Mouse (Mus musculus) frontal cortex, adult (tissue): ENCODE data around the gene Yipf3.

Source experiments
- ATAC-seq: cut with Nextera tagmentation; 2 replicates; pipeline ENCODE4 v1.9.2; 2017; ENCODE audit warnings: mild to moderate bottlenecking, moderate library complexity, mixed read lengths; ENCODE audit not compliant: low TSS enrichment

The Yipf3 gene

DNA sequence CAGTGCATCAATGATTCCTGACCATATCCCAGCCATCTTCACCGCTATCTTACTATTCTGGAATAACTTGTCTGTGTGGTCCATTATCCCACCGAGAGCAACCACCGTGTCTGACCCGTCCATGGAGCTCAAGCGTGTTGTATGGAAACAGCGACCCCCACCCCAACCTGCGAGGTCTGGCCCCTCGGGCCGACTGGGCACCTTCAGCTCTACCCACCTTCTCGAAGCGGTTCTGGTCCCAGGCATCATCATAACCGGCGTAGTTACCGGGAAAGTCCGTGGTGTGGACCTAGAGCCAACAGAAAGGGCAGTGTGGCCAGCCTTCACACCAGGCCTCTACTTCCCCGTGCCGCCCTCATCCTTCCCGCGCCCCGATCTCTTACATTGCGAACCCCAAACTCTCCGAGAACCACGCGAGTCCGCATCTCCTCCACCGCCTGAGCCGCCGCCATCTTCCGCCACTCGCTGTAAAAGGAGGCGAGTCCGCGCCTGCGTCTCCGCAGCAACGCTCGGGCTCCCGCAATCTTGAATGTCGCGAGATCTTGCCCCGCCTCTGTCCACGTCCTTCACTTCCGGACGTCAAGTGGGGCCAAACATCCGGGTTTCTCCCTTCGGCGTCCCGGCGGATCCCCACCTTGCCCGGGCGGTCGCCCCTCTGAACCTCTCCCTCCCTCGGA is at the start of gene Yipf3, which contains the start of gene Polr1c:
TSS of gene Yipf3 (plus strand) at position 569 of the 677 bp plus-strand sequence.
TSS of gene Polr1c (minus strand) at position 543 of the 677 bp plus-strand sequence.
- ATAC-seq: peak; percentile 88

DNA sequence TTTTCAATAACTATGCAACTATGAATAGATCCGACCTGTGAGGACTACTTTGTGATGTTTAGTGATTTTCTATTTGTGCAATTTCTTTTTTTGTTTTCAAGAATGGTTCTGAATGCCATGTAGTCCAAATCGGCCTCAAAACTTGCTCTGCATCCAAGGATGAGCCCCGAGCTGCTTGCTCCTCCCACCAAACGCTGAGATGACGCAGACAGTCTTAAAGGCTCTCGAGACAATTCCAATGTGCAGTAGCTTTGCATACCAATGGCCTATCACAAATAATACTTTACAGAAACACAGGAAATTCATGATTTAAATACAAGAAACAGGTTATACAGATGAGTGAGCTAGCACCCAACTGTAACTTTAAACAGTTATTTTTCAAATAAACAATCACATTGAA is 46.7 kb upstream of the Yipf3 start:
- no peak for ATAC-seq

DNA sequence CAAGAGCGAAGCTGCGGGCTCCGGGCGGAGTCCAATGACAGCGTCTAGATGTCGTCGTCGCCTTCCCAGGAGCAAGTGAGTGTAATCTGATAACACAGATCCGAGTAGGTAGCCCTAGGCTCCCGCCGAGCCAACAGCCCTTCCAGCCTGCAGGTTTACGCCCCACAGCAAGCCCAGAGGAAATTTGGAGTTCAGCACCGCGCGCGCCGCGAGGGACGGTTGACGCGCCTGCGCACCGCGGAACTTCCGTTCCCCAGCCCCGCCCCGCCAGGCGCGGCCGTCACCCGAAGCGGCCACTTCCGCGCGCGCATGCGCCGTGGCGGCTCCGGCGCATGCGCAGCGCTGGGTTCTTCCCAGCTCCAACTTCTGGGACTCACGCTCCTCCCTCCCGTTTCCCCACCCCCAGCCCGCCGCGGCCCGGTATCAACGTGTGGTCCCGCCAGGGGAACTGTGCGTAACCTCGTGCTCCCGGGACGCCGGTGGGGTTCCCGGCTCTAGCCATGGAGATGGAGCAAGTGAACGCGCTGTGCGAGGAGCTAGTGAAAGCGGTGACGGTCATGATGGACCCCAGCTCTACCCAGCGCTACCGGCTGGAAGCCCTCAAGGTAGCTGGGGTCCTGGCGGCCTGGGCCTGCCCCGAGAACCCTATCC is 45.3 kb upstream of the Yipf3 start, which contains the start of the genes Polh and Xpo5:
TSS of gene Polh (minus strand) at position 225 of the 651 bp plus-strand sequence.
TSS of gene Xpo5 (plus strand) at position 362 of the 651 bp plus-strand sequence.
- peak; percentile 95 for ATAC-seq

DNA sequence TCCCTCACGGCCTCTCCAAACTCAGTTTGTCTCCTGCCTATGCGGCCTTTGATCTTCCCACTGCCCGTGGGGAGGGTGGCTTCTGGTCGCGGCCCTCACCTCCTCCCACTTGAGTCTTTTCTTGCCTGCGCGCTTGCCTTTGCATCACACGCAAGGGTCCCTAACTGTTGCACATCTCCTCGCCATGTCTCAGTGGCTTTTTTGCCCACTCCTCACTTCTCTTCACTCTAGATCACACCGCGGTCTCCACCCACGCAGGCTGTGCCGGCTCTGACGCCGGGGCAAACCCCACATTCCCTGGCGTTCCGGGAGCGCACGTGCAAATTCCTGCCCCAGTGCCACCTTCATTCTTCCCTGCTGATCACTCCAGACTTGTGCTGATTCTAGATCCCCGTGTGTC is 44.8 kb upstream of the Yipf3 start:
- peak; percentile 38; the same call in 1 of the 2 replicates for ATAC-seq

DNA sequence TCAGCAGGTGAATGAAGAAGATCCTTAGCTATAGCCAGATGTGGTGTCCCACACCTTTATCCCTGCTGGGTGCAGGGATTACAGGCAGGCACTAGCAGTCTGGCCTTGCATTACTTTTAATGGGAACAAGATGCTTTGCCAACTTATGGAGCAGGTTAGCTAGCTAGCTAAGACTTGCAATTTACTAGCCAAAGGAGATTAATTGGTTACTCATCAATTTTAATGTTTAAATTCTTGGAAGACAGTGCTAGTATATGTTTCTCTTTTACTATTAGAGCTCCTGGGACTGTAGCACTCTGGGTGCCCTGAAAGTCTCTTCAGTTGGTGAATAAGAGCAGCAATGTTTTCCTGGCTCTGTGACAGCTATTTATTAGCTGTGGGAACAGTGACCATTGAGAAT is 41.2 kb upstream of the Yipf3 start:
- ATAC-seq: no peak

DNA sequence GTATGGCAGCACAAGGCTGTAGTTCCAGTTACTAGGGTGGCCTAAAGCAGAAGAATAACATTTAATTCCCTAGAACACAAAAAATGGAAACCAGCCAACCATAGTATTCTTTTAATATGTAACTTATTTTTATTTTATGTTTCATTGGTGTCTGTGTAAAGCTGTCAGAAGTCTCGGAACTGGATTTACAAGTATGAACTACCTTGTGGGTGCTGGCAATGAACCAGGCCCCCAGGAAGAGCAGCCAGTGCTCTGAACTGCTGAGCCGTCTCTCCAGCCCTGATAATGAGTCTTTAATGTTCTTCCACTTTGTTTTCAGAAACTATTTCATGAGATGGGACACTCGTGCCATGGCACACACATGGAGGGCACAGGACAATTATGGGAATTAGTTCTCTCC is 37.3 kb upstream of the Yipf3 start:
- ATAC-seq: no peak

DNA sequence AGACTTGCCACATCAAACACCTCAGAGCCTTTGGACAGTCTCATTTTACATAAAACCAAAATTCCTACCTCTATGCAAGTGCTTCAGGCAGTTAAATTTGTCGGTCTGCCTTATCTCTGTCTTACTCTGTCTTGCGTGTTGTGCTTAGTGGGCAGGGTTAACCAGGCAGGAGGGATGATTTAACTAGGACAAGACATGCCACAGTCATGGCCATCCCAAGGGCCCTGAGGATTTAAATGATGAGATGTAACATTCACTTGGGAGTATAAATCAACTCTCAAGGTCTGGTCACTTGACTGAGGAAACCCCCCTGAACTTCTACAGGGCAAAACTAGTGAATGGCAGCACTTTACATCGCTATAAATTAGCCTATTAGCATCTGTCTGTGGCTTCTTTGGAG is 26.3 kb upstream of the Yipf3 start:
- no peak for ATAC-seq

DNA sequence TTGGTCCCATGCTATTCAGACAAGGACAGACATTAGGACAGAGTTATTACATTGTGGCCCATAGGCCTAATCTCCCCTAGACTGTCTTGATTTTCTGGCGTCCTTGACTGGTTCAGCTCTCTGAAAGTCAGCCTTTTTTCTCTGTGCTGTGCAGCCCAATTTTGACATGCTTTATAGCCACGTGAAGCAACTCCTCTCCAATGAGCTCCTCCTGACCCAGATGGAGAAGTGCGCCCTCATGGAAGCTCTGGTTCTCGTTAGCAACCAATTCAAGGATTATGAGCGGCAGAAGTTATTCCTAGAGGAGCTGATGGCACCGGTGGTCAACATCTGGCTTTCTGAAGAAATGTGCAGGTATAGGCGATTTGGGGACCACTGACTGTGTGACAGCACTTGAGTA is 20.3 kb upstream of the Yipf3 start:
- no peak for ATAC-seq

DNA sequence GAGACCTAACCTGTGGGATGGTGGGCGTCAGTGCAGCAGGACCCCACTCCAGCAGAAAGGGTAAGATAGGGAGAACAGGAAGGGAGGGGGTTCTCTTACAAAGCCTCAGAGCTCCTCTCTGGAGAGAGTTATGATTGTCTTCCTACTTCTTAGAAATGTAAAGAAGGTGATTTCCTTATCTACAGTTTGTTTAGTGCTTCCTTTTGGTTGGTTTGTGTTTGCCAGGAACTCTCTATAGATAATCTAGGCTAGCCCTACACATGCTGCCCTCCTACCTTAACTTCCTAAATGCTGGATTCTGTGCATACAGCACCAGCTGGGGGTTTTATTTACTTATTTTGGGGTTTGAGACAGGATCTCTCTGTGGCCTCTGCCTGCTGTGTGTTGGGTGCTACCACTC is 11.8 kb upstream of the Yipf3 start:
- ATAC-seq: no peak

DNA sequence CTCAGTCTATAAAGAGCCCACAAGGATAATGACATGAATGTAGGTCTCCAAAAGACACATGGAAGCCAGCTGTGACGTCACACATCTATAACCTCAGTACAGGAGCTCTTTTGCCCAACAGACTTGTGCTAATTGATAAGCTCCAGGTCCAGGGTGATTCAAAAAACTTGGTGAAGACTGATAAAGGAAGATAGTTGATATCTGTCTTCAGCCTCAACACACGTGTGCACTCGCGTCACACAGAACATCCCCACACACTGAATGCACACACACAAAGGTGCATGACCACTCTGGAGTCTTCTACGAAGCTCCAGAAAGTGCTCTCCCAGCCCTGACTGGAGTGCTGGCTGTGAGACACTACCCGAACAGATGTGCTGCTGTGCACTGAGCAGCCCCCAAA is 10.8 kb upstream of the Yipf3 start:
- ATAC-seq: no peak

DNA sequence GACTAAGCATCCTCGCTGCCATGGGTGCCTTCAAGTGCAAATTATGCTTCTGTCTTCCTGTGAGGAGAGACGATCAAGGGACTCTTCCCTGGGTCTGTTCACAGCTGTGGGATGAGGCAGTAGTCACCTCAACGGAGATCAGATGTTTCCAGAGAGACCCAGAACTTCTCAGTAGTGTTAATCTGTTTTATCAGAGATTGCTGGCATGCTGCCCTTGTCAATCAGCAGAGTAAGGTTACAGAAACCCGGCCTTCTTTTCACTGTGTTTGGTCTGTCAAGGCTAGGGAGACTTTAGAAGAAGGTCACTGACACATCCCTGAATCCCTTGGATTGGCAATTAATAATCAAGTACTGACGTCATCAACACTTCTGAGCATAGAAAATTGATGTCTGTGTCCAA is 10.4 kb upstream of the Yipf3 start:
- ATAC-seq: no peak

DNA sequence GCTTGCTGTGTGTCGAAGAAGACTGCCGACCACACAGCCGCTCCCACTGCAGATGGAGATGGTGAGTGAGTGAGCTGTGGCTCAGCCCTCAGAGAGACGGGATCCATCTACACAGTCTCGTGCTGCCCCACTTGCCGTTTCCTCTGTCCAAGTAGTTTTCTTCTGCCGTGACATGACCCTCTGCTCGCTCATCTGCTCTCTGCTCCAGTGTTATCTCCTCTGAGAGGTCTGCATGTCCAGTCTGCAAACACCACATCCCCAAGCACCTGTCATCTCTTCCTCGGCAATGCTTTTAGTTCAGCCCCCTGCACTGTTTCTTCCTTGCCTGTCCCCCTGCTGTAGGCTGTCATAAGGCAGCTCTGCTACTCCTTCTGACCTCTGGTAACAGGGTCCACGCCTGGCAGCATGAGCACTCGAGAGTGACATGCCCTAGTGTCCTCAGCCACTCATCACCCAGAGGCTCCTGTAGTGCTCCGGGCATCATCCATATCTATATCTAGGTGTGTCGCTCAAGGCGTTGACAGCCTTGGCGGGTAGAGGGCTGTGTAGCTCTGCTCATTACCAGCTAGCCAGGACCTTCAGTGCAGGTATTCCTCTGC is 8.3 kb upstream of the Yipf3 start:
- no peak for ATAC-seq

DNA sequence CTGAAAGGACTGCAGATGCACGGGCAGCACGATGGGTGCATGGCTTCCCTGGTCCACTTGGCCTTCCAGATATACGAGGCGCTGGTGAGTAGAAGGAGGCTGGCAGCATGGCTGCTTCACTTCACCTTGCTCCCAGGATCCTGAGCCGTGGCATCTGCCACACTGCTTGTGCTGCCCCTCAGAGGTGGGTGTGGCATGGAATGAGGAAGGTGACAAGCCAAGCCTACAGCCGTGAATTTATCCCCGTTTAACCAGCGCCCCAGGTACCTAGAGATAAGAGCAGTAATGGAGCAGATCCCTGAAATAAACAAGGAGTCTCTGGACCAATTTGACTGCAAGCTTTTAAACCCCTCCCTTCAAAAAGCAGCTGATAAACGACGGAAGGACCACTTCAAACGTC is 6.4 kb upstream of the Yipf3 start:
- no peak for ATAC-seq

DNA sequence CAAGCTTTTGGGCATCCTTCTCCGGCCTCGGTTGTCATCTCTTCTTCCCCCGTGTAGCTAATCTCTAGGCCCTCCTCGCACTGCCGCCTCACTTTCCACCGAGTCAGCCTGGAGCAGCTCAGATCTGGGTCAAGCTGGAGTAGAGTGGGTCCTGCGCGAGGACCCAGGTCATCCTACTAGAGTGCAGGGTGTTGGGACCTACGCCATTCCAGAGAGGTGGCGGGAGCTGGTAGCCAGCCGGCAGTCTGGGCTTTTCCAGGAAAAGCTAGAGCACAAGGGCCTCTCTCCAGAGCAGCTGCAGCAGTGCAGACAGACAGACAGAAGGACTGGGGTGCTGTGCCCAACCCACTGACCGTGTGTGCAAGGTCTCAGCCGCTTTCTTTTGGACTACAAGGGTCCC is 5.6 kb upstream of the Yipf3 start:
- ATAC-seq: no peak

DNA sequence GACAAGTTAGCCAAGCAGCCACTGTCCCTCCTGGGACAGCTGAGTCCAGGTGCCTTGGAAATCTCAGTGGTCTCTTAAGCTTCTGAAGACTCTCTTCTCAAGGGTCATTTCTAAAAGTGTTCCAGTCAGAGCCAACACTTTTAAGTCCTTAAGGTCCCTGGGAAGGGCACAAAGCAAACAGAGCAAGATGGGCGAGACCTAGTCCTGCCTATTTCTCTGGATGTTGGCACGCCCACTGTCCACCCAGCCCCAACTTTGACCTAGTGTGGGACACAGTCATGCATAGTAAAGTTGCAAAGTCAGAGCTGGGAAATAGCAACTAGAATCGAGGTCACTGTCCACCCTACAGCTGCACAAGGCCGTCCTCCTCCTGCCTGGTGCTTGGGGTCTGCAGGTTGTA is 4.9 kb upstream of the Yipf3 start:
- ATAC-seq: no peak

DNA sequence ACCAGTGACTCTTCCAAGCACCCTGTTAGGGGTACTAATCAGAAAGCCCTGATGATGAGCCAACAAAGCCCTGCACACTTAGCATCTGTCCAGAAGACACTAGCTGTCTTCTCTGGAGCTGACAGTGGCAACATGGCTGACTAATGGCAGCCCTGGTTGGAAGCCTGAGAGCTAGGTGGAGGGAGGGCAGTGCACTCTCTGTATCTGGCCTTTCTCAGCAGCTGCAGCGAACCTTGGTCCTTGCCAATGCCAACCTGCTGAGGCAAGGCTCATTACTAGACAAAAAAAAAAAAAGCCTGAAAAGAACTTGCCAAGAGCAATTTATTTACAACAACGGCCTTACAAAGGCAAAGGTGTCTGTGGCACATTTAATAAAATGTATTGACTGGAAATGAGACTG is 4.3 kb upstream of the Yipf3 start:
- ATAC-seq: no peak

DNA sequence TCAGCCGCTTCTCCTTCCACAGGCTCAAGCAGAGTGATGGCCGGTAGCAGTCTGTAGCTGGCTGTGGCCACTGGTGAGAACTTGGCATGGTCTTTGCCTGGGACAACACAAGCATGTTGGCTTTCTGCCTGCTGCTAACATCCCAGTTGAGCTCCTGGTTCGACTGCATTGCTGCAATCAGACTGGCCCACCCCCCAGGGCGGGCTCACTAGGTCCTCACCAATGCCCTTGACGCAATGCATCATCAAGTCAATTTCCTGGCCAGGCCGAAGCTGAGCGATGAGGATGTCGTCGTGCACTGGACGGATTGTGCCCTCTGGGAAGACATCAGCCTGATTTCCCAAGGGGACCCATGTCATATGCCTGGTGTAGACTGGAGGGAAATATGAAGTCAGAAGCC is 3.3 kb upstream of the Yipf3 start:
- no peak for ATAC-seq

DNA sequence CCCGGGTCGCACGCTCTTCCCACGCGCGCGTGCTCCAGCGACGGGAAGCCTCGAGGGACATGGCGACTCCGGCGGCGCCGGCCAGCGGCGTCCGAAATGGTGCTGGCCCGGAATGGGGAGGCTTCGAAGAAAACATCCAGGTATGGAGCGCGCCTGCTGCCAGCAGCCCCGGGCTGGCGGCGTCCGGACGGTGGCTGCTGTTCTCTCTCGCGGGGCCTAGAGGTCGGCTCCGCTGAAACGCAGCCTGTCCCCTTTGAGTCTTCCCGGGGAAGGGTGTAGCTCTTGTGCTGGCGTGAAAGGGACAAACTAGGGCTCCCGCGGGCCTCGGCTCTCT is 276 bp downstream of the Yipf3 start:
- ATAC-seq: peak; percentile 28; the same call in 1 of the 2 replicates

DNA sequence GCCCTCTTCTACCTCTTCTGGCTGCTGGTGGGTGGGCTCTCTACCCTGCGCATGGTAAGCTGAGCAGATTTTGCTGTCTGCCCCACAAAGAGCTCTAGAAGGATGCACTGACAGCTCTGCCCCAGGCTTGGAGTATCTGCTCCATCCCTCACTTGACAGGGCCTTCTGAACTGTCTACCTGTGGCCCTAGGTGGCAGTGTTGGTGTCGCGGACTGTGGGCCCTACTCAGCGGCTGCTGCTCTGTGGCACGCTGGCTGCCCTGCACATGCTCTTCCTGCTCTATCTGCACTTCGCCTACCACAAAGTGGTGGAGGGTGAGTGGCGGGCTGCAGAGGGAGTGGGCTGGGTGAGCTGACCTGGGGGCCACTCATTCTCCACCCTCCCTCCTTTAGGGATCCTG is 3.3 kb downstream of the Yipf3 start:
- ATAC-seq: no peak

DNA sequence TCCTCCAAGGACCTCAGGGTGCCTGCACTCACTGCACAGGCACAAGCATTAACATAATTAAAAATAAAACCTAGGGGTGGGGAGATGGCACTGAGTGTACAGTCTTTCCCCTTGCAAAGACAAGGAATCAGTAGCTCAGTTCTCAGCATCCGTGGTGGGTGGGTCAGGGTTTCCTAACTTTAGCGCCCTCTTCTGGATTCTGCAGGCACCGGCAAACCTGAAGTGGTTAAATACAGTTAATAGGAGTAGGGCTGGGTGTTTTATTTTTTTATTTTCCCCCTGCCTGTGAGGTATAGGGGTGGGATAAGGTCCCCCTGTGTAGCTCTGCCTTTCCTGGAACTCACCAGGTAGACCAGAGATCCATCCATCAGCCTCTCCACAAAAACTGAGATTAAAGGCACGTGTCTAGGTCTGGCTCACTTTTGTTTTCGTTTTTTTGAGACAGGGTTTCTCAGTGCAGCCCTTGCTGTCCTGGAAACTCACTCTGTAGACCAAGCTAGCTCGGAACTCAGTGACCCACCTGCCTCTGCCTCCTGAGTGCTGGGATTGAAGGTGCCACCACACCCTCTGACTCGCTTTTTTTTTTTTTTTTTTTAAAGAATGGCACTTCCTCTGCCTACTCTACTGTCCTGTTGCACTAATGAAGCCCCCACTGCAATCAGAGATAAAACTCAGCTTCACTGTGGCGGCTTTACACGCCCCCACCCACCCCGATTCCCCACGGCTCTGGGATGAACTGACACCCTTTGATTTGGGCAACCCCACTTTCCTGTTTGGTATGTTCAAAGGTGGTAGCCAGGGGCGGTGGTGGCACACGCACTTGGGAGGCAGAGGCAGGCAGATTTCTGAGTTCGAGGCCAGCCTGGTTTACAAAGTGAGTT is 4.9 kb downstream of the Yipf3 start:
- no peak for ATAC-seq

DNA sequence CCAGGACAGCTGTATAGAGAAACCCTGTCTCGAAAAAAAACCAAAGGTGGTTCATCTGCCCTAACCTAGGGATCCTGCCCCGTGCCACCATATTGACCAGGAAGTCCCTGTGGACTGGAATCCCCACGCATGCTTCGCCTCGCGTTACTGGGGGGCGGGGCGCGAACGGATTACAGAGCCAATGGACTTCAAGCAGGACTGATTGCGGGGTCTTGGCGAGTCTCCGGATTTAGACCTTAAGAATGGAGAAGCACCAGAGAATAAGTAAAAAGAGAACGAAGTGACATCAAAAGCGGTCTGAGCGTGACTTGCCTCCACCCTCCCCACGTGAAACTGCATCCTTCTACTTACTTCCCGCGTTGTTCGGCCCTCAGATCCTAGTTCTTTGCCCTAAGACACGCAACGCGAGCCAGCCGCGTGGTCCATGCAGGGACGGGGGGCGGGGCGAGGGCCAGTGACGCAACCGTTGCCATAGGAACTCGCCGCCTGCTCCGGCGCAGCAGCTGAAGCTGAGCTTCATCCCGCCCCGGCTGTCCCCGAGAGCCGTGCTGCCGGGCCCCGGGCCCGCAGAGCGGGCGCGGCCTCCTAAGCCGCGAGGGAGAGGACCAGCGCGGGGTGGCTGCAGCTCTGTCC is 5.7 kb downstream of the Yipf3 start, which contains the start of gene Lrrc73:
TSS of gene Lrrc73 (plus strand) at position 80 of the 633 bp plus-strand sequence.
- ATAC-seq: peak; percentile 82

DNA sequence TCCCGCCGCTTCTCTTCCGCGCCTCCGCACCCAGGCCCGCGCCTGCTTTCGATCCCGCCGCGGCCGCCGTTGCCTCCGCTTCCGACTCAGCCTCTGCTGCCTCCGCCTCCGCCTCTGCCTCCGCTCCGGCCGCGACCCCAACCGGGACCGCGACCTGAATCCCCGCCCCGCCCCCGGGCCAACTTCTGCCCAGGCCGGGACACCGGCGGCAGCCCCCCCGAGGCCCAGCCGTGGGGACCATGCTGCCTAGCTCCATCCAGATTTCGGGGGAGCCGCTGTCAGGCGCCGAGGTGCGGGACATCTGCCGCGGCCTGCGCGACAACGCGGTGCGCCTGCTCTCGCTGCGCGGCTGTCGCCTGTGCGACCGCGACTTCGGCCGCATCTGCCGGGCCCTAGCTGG is 6.2 kb downstream of the Yipf3 start:
- ATAC-seq: no peak
